Mouse (Mus musculus): ENCODE data around the gene Cel.

DNA sequence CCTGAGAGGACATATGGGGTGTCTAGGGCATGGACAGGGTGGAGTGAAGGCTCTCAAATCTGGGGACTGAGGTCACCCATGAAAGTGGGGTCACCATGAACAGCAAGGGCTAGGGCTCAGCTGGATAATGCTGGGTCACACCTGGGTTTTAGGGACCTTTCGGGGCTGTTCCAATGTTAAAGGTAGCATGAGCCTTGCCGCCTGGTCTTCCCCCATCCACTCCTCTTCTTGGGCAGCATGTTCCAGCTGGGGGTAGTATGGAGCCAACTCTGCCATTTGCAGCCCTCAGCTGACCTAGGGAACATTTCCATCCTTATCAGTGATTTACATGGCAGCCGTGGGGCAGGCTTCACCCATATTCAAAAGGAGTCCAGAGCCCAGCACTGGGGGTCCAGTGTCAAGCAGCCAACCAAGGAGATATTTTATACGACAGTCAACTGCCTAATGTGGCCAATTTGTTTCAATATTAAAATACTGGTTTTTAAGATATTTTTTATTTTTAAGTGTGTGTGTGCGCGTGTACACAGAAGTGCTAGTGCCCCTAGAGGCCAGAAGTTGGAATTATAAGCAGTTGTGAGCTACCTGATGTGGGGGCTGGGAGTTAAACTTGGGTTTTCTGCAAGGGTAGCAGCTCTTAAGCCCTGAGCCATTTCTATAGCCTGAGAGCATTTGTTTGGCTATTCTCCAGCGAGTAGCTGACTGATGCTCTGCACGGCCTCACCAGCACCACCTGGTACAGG lies 43.6 kb upstream of the Cel start:
- TF ChIP-seq CTCF (conservative IDR thresholded peaks at IDR 0.05 in 1 of 2, IDR thresholded peaks at IDR 0.05 in 1 of 2; ENCODE audit: low read depth in 2 of 2, low read length in 2 of 2) (peak; percentile 42 to 62), JUN (IDR thresholded peaks at IDR 0.05; ENCODE audit: insufficient read depth, low read depth, low read length) (no peak)

All from CH12.LX (cell line).